Mouse (Mus musculus): Measurements from ENCODE around the gene Mat2a.
"Not testable (repeated sequence)": the region's sequence is repeated elsewhere in the genome, so short reads cannot be mapped to it uniquely, and the experiment has no call there.

Gene Mat2a

DNA sequence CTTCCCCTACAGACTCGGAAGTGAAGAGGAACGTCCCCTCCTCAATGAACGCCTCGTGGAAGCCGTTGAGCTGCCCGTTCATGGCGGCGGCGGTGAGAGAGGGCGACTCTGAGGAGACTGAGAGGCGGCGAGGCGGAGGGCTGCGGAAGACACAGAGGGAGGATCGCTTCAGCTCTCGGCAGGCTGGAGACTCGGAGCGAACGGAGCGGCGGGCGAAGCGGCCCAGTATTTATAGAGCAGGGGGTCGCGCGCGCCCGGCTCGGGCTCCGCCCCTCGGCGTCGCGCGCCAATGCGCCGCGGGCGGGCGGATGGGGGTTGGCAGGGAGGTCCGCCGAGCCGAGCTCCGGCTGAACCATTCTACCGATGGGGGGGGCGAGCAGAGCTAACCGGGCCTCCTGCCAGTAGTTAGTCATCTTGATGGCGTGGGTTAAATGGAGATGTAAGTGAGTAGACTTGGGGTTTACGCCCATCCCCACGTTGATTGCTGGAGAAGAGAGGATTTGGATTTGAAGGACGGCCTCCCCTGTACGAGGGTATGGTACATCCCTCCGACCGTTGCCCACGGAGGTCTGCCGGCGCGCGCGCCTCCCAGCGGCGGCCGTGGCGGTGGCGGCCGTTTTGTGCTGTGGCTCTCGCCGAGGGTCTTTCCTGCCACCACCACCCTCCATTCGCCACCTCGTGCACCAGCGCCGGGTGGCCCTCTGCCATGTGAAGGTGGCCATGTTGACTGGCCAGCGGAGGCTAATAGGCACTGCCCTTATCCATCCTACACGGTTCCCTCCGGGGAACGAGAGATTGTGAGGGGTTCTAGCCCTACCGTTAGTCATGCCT, at the start of gene Mat2a:
Mat2a (minus strand) TSS at position 204 of the 831 bp plus-strand sequence.
- DNase-seq (ENCODE audit: extremely low spot score, low spot score) = peak; percentile 95

DNA sequence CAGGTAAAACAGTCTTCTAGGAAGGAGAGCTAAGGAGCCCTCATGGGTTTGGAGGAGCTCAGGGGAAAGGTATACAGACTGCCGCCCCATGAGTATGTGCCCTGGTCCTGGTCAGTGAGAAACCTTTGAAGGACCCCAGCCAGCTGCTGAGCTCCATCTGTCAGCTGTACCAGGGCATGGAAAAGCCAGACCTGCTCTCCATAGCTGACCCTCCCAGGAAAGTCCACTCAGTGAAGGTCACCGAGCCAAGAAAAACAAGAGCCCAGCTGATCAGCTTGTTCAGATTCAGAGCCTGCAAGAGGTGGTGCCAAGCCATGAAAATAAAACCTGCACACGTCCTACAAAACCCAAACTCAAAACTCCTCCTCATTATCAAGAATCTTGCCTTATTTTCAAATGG, 49.5 kb upstream of the Mat2a start:
- DNase-seq (ENCODE audit: extremely low spot score, low spot score) = no peak

DNA sequence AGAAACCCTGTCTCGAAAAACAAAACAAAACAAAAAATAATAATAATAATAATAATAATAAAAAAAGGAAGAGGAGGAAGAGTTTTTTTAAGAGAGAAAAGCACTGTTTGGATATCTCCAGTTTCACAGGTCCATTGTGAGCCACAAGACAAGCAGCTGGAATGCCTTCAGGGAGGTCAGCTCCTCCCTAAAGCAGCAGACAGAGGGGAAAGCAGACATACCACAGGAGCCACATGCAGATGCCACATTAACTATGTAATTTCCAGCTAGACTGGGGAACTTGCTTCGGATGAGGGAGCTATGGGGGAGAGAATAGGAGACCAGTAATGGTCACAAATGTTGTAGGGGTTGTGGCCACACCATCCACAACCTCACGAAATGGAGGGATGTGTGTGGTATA, 47.9 kb upstream of the Mat2a start:
- DNase-seq (ENCODE audit: extremely low spot score, low spot score) = no peak

DNA sequence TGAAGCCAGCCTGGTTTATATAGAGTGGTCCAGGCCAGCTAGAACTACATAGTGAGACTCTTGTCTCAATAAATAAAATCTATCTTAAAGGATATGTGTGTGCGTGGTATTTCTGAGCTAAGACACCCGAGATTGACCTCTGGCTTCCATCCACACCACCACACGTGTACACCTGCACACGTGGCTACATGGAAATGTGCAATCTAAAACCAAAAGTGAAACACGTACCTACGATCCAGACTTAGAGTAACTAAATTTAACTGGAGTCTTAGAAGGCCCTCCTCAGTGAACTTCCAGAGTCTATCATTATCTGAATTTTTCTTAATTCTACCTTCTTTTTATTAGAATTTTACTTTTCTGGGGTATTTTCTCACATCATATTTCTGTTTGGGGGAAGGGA, 46.9 kb upstream of the Mat2a start:
- no peak for DNase-seq (ENCODE audit: extremely low spot score, low spot score)

GRCm38 (mm10) chr6:72484887-72485286, 45.5 kb upstream of the Mat2a start:
- no peak for DNase-seq (ENCODE audit: extremely low spot score, low spot score)

DNA sequence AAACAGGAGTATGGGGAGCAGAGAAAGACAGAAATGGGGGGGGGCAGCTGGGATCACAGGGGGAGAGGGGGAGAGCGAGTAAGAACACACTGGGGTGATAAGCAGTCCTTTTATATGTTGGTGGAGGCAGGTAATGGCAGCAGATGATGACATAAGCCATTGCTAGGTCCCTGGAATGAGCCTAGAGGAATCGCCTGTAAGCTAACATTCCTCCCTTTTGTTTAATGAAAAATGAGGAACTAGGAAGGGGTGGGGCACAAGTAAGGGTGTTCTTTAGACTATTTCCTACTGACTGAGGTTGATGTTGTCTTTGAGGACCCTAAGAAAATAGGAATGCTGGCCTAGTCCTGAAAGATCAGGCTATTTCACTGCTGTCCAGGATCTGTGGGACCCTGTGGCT, 42.8 kb upstream of the Mat2a start:
- no peak for DNase-seq (ENCODE audit: extremely low spot score, low spot score)

GRCm38 (mm10) chr6:72480422-72480702, 41.0 kb upstream of the Mat2a start:
- DNase-seq (ENCODE audit: extremely low spot score, low spot score) = no peak

- no peak for DNase-seq (ENCODE audit: extremely low spot score, low spot score)
Observed at GRCm38 (mm10) chr6:72479645-72480421, 40.5 kb upstream of the Mat2a start.

DNA sequence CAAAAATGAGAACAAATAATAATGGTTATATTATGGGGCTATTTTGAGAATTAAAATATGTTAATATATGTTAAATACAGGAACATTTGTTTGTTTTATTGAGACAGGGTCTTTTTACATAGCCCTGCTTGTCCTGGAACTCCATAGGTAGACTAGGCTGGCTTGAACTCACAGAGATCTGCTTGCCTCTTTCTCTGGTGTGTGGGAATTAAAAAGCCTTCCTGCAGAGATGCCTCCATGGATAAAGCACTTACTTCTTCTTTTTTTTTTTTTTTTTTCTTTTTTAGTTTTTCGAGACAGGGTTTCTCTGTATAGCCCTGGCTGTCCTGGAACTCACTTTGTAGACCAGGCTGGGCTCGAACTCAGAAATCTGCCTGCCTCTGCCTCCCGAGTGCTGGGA, 39.3 kb upstream of the Mat2a start:
- DNase-seq (ENCODE audit: extremely low spot score, low spot score) = not testable (repeated sequence)

GRCm38 (mm10) chr6:72477621-72478020, 38.3 kb upstream of the Mat2a start:
- DNase-seq (ENCODE audit: extremely low spot score, low spot score) = no peak

- no peak for DNase-seq (ENCODE audit: extremely low spot score, low spot score)
Observed at GRCm38 (mm10) chr6:72476836-72477235, 37.5 kb upstream of the Mat2a start.

DNA sequence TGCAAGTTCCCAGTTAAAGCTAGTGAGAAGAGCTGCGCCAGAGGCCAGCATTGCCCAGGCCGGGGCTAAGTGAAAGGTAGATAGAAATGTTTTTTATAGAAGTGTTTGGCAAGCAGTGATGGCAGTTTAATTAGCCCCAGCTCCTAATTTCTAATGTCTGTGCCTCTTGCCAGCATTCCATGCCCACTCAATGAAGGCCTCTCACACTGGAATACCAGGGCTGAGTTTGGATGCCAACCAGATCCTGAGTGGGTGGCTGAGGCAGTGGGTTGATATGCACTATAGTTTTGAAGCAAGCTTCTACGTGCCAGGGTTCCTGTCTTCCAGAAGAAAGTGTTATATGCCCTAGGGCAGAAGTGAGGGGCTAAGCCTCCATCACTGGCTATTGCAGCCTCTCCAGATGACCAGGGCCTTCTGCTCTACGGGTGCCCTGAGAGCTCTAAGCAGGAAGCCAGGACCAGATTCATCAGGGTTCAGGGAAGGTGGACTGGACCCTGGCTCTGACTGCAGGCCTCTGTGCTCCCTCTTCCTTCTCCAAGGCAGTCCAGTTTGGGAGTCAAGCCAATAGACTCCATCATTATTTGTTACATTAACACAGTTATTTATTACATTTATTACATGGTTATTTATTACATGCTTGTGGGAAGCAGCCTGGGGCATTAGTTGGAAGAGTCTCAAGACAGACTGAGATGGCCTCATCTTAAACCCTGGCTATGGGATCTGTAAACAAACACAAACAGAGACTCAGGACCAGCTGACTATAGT, 36.0 kb upstream of the Mat2a start:
- DNase-seq (ENCODE audit: extremely low spot score, low spot score) = no peak

DNA sequence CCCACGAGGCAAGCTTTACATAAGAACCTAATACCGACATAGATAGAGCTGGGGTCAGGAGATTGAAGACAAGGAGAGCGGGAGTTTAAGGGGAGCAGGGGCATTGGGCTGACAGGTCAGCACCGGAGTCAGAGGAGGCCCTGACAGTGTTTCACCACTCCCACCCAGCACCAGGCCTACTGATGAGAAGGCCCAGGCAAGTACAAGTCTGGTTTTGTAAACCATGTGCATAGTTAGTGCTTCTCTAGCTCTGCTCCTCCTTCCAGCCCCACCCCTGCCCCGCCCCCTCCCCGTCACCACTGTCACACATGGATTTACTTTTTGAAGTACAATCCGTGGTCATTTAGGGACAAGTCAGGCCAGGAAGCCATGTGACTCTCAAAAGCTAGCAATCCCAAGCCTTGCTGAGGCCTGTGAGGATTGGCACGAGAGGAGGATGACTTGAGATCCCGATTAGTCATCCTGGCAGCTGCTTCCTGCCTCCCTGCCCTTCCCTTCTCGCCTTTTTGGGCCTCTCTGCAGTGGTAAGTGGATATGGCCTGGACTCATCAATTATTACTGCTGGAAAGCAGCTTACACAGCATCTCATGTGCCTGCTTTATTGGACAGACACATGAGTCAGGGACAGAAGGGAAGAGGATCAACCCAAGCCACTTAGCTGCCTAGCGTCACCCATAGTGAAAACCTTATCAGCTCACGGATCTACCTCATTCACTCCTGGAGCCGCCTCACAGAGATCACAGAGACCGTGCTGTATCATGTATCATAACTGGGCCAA, 34.1 kb upstream of the Mat2a start:
- DNase-seq (ENCODE audit: extremely low spot score, low spot score) = peak; percentile 17

DNA sequence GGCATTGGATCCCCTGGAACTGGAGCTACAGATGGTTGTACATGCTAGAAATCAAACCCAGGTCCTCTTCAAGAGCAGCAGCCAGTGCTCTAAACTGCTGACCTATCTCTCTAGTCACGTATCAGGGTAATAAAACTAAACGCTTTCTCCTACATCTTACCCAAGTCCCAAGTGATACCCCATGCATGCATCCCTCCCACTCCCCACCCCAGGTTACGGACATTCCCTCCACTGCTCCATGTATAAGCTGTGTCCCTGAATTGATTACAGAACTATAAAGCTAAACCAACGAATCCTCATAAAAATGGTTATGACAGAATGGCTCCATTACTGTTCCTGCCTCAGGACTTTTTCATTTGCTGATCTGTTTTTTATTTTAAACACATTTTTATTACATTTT, 26.8 kb upstream of the Mat2a start:
- DNase-seq (ENCODE audit: extremely low spot score, low spot score) = no peak

DNA sequence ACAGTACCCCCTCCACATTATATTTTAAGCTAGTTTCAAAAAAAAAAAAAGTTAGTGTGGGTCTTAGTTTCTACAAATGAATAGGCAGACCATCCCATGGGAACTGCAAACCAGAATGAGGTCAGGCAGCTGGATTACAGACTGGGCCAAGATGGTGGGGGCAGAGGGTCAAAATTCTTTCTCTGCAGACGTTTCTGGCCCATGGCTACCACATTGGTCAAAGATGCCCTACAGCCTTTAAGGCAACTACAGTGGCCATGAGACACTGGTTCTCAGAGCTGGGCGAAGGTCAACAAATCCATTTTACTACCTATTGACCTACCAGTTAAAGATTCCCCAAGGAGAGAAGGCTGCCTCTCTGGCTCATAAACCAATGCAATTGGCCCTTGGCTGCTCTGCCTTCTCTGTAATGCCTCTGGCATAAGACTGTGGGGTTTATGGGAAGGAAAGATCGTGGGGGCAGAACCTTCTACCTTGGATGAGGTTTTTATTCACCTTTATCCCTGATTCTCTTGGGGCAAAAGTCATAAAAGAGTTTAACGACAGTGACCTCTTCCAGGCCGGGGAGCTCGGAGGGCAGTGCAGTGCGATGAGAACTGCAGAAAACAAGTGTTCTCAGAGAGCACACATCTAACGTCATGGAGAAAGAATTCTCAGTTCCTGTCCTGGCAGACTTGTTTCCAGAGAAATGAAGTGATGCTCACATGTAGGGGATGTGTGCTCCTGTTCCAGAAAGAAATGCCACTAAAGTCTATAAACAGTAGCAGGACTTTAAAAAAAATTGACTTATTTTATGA, 26.2 kb upstream of the Mat2a start:
- DNase-seq (ENCODE audit: extremely low spot score, low spot score) = no peak

DNA sequence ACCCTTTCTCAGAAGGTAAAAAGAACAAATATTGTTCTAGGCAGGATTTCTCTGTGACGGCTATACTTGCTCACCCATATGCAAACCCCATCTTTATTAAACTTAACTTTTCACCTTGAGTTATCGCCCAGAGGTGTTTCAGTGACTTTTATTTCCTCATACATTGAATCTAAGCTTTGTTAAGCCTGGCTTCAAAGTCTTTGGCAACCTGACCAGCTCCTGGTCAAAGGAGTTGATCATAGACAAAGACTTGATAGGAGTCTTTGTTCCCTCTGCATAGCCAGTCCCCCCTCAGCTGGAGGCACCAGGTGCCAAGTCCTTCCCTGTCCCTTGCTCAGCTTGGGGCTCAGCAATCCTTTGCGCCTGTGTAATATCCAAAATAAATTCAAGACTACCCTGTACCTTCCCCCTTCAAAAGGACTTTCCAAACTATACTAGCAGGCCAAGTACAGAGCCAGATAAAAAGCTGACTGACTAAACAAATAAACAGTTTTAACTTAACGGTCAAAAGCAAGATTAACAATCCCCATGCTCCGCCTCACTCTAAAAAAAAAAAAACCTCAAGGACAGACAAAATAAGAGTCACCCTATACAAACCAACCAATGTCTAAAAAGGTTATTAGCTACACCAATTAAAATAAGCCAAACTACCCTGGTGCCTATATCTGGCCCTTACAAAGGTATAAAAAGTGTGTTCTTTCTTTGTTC, 23.3 kb upstream of the Mat2a start:
- DNase-seq (ENCODE audit: extremely low spot score, low spot score) = not testable (repeated sequence)

GRCm38 (mm10) chr6:72460036-72460801, 20.9 kb upstream of the Mat2a start:
- DNase-seq (ENCODE audit: extremely low spot score, low spot score) = no peak

DNA sequence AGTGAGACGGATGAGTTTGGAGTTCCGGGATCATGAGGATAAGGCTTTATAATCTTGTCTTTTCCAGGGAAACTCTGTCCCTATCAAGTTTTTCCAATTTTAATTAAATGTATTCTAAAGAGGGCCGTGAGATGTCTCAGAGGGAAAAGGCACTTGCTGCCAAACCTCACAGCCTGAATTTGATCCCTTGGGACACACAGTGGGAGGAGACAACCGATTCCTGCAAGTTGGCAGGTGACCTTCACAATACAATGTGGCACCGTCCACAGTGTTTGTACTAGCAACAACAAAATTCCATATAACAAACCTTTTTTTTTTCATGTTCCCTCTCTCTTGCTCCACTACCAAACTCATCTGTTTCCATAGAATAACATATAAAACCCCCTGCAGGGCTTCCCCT, 19.6 kb upstream of the Mat2a start:
- no peak for DNase-seq (ENCODE audit: extremely low spot score, low spot score)

GRCm38 (mm10) chr6:72458418-72458817, 19.1 kb upstream of the Mat2a start:
- no peak for DNase-seq (ENCODE audit: extremely low spot score, low spot score)
